Mouse (Mus musculus): ENCODE results near the gene Slc10a1.
A peak's percentile ranks its signal among the peaks of the same experiment; 100 is the strongest.

Gene Slc10a1

GRCm38 (mm10) chr12:80926550-80926949 is 42.0 kb downstream of the Slc10a1 start:
- DNase-seq, result no peak

GRCm38 (mm10) chr12:80925919-80926318 is 42.6 kb downstream of the Slc10a1 start:
- no peak for DNase-seq

- DNase-seq, result no peak
These were observed 44.3 kb downstream of the Slc10a1 start for GRCm38 (mm10) chr12:80924205-80924604.

- DNase-seq, result no peak
These were observed 44.9 kb downstream of the Slc10a1 start for GRCm38 (mm10) chr12:80923602-80924001.

GRCm38 (mm10) chr12:80922869-80923268 is 45.6 kb downstream of the Slc10a1 start:
- DNase-seq, result no peak

- DNase-seq, result no peak
These were observed 47.2 kb downstream of the Slc10a1 start for GRCm38 (mm10) chr12:80921301-80921700.

- peak; percentile 63 for DNase-seq
These were observed 50.7 kb downstream of the Slc10a1 start for GRCm38 (mm10) chr12:80917764-80918163.

- no peak for DNase-seq
These were observed 58.9 kb downstream of the Slc10a1 start for GRCm38 (mm10) chr12:80909631-80910030.

All from thymus, postnatal 25 days (tissue).